Mouse (Mus musculus): Measurements from ENCODE around the gene Reg3a. TPM values are rescaled to one million over a fixed set of nuclear protein-coding genes. Genes with fewer than 3 reads are reported as not detected.
"Not testable (repeated sequence)": the region's sequence is repeated elsewhere in the genome, so short reads cannot be mapped to it uniquely, and the experiment has no call there.

The Reg3a gene
- polyA plus RNA-seq, 1 experiment from 2014 or later, result 0.25 TPM

GRCm38 (mm10) chr6:78422411-78422810 lies 41.9 kb downstream of the Reg3a start, which contains the start of gene Reg1:
Reg1 (plus strand) TSS chr6:78422711.
- H3K9ac ChIP-seq (replicated peaks; ENCODE audit: low read depth, low read length); H3K27ac ChIP-seq (ENCODE audit: low read depth, low read length); H3K36me3 ChIP-seq (ENCODE audit: control insufficient read depth, insufficient read depth, low read length); H3K4me3 ChIP-seq (ENCODE audit: low read depth, low read length); H3K27me3 ChIP-seq (ENCODE audit: control insufficient read depth, insufficient read depth, low read length); ATAC-seq (ENCODE audit: low read depth); H3K4me1 ChIP-seq (ENCODE audit: control insufficient read depth, insufficient read depth, low read length); H3K4me2 ChIP-seq (ENCODE audit: low read depth, low read length); H3K9me3 ChIP-seq (ENCODE audit: control insufficient read depth, low read length): not testable (repeated sequence)

DNA sequence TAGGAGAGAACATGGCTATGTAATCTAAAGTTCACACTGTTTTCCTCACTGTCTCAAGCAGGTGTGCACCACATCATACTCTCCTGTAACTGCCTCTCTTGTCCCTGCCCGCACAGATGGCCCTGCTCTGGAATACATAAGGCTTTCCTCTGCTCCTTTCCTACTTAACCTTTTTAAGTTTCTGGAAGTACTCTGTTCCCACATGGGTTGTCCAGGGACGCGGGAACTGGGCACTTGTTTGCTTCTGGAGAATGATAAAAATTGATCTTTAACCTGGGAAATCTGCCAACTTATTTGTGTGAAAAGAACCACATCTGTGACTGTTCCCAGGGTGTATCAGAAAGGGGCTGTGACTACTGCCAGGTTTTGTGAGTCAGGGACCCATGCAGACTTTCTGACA lies 45.0 kb downstream of the Reg3a start:
- H3K4me1 ChIP-seq (ENCODE audit: control insufficient read depth, insufficient read depth, low read length), result no peaks in the 10 kb centered on the region
- H3K27me3 ChIP-seq (ENCODE audit: control insufficient read depth, insufficient read depth, low read length), result no peaks in the 10 kb centered on the region
- WGBS, result 85% methylated on average over 3 of the region's 3 CpGs
- no peak overlapping the region for H3K4me2 ChIP-seq (ENCODE audit: low read depth, low read length)
- no peaks in the 10 kb centered on the region for H3K9me3 ChIP-seq (ENCODE audit: control insufficient read depth, low read length)
- no peak overlapping the region for H3K9ac ChIP-seq (replicated peaks; ENCODE audit: low read depth, low read length)
- no peak for ATAC-seq (ENCODE audit: low read depth)
- H3K36me3 ChIP-seq (ENCODE audit: control insufficient read depth, insufficient read depth, low read length), result no peaks in the 10 kb centered on the region
- no peak overlapping the region for H3K27ac ChIP-seq (ENCODE audit: low read depth, low read length)
- H3K4me3 ChIP-seq (ENCODE audit: low read depth, low read length), result no peak overlapping the region

Other genes with a start within 250 kb of the Reg3a start
- gene Reg3b, start 10.1 kb upstream of the Reg3a start, polyA plus RNA-seq (2014; fragmentation: Nextera tagmentation; extraction: Ambion mirVana), result 3.0 and 7.9 TPM in 2 replicates
- gene Reg3d, start 1.8 kb upstream of the Reg3a start, polyA plus RNA-seq (2014; fragmentation: Nextera tagmentation; extraction: Ambion mirVana), result not detected in 2 replicates
- gene Reg2, start 14.9 kb downstream of the Reg3a start, polyA plus RNA-seq (2014; fragmentation: Nextera tagmentation; extraction: Ambion mirVana), result not detected in 2 replicates
- gene Reg1, start 42.0 kb downstream of the Reg3a start, polyA plus RNA-seq (2014; fragmentation: Nextera tagmentation; extraction: Ambion mirVana), result not detected in 2 replicates
- not detected in 2 replicates for gene Reg3g, start 88.2 kb downstream of the Reg3a start, polyA plus RNA-seq (2014; fragmentation: Nextera tagmentation; extraction: Ambion mirVana)

Data from neural tube, embryonic 14.5 days (tissue).